Mouse (Mus musculus): ENCODE measurements around the gene Lig1.

DNA sequence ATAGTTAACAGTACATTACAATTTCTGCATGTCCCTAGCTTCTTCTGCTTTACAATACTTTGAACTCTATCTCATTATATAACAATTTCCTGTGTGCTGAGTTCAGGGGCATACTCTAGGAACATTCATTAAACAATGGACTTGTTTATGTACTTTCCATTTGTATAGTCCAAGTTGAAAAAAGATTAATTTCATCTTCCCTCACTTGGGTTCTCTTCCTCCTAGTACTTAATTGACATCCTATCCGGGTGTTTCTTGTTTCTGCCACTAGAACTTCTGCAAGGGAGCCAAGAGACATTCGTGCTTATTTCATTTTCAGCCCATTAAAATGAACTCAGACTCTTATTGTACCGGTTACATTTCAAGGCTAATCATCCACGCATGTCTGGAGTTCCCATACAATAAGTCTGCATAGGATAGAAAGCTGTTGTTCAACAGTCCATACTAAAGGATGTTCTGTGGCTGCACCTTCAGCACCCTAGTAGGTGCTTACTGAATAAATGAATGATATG lies 8.3 kb upstream of the Lig1 start:
- TF ChIP-seq EP300 (IDR thresholded peaks at IDR 0.05; ENCODE audit: low read depth) (no peak), CTCF (IDR thresholded peaks at IDR 0.05; ENCODE audit: low read depth) (no peak)

Data from liver, embryonic 14.5 days (tissue).